ENCODE assay signal across 30 mouse cellular contexts in the genomic region with DNA sequence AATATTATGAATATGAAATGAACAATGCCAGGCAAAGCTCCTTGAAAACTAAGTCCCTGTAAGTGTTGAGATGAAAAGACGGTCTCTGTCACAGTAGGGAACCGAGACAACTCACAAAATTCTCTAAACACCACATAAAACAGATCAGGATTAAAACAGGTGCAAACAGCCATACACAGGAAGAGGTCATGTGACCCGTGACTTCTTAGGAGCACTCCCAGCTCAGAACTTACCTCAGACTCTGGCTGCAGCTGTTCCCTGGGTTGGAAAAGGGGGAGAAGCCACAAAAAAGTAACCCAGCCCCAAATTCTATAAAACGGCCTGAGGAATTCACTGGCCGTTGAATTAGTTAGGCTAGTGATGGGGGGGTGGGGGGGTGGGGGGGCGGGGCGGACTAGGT. TPM values are rescaled to one million over a fixed set of nuclear protein-coding genes. Genes with fewer than 3 reads are reported as not detected.
A peak's percentile ranks its signal among the peaks of the same experiment; 100 is the strongest.
DNase-seq lines count a peak whose midpoint lies in the region; ATAC-seq and TF ChIP-seq lines count a peak whose summit lies in the region.
"Had no signal": no experiment of that assay in that cellular context is flagged by ENCODE, and none has a peak within 500 bp of the region (broad histone marks: within the 10 kb centered on the region; RNA-seq: fewer than 3 reads in every experiment).

No protein-coding gene starts in this region.

- no peaks in the 10 kb centered on the region for H3K27me3 ChIP-seq in heart, postnatal 0 days (ENCODE audit: control insufficient read depth, insufficient read depth, low read length)
- no peaks in the 10 kb centered on the region for H3K27me3 ChIP-seq in heart, embryonic 10.5 days (ENCODE audit: insufficient read depth, poor library complexity, severe bottlenecking)
- H3K27me3 ChIP-seq: embryonic facial prominence, embryonic 15.5 days; forebrain, embryonic 12.5 days; heart, embryonic 15.5 days; kidney, embryonic 15.5 days; midbrain, embryonic 13.5 days; neural tube, embryonic 15.5 days had no signal

- H3K4me1 ChIP-seq in heart, postnatal 0 days (ENCODE audit: control insufficient read depth, insufficient read depth), result peaks cover 33% of the 10 kb centered on the region
- H3K4me1 ChIP-seq in heart, embryonic 10.5 days, result peaks cover 26% of the 10 kb centered on the region
- H3K4me1 ChIP-seq: midbrain, embryonic 13.5 days had no signal

- H3K27ac ChIP-seq in heart, postnatal 0 days (ENCODE audit: low read depth), result peak overlapping the region; percentile 30; the same call in 1 of the 2 replicates
- no peak overlapping the region for H3K27ac ChIP-seq in heart, embryonic 10.5 days
- H3K27ac ChIP-seq: forebrain, embryonic 12.5 days; heart, embryonic 15.5 days; hindbrain, embryonic 14.5 days; layer of hippocampus, adult 2 months; liver, embryonic 14.5 days; macrophage; midbrain, embryonic 13.5 days; neural tube, embryonic 15.5 days had no signal

- H3K9ac ChIP-seq in heart, postnatal 0 days (replicated peaks; ENCODE audit: low read depth, low read length), result no peak overlapping the region
- H3K9ac ChIP-seq: embryonic facial prominence, embryonic 15.5 days; forebrain, embryonic 12.5 days; heart, embryonic 15.5 days; hindbrain, embryonic 14.5 days; kidney, embryonic 15.5 days; liver, embryonic 14.5 days; midbrain, embryonic 13.5 days; neural tube, embryonic 15.5 days had no signal

- no peak for TF ChIP-seq EP300 in heart, postnatal 0 days (IDR thresholded peaks at IDR 0.05; ENCODE audit: low read depth)

- WGBS in heart, postnatal 0 days, result 76% methylated on average over 7 of the region's 7 CpGs
- 73% methylated on average over 7 of the region's 7 CpGs for WGBS in heart, embryonic 10.5 days

- no peak overlapping the region for H3K4me3 ChIP-seq in heart, postnatal 0 days (ENCODE audit: low read depth, low read length)
- no peak overlapping the region for H3K4me3 ChIP-seq in heart, embryonic 10.5 days
- H3K4me3 ChIP-seq: embryonic facial prominence, embryonic 15.5 days; forebrain, embryonic 12.5 days; heart, embryonic 15.5 days; kidney, embryonic 15.5 days; layer of hippocampus, adult 2 months; midbrain, embryonic 13.5 days; neural tube, embryonic 15.5 days had no signal

- ATAC-seq in CD4-positive, CD25-positive, alpha-beta regulatory T cell, adult 4 months, result no peak
- ATAC-seq in heart, postnatal 0 days (ENCODE audit: insufficient read depth, low read depth), result no peak
- ATAC-seq: midbrain, embryonic 13.5 days had no signal

- no peak for TF ChIP-seq CTCF in heart, postnatal 0 days (IDR thresholded peaks at IDR 0.05; ENCODE audit: low read depth)

- peaks cover 29% of the 10 kb centered on the region; the same call in 1 of the 2 replicates for H3K36me3 ChIP-seq in heart, postnatal 0 days (replicated peaks; ENCODE audit: control insufficient read depth, insufficient read depth, low read length)
- peaks cover 2% of the 10 kb centered on the region; the same call in 1 of the 2 replicates for H3K36me3 ChIP-seq in heart, embryonic 10.5 days
- H3K36me3 ChIP-seq: embryonic facial prominence, embryonic 15.5 days; forebrain, embryonic 12.5 days; kidney, embryonic 15.5 days; midbrain, embryonic 13.5 days; neural tube, embryonic 15.5 days had no signal

- no peaks in the 10 kb centered on the region for H3K9me3 ChIP-seq in heart, postnatal 0 days (replicated peaks; ENCODE audit: control insufficient read depth, low read length)
- no peaks in the 10 kb centered on the region for H3K9me3 ChIP-seq in heart, embryonic 10.5 days
- H3K9me3 ChIP-seq: embryonic facial prominence, embryonic 15.5 days; forebrain, embryonic 12.5 days; heart, embryonic 15.5 days; kidney, embryonic 15.5 days; midbrain, embryonic 13.5 days; neural tube, embryonic 15.5 days had no signal

- no peak overlapping the region for H3K4me2 ChIP-seq in heart, postnatal 0 days (ENCODE audit: low read depth, low read length)
- H3K4me2 ChIP-seq: embryonic facial prominence, embryonic 15.5 days; forebrain, embryonic 12.5 days; heart, embryonic 15.5 days; hindbrain, embryonic 14.5 days; kidney, embryonic 15.5 days; midbrain, embryonic 13.5 days; neural tube, embryonic 15.5 days had no signal

- DNase-seq in CD4-positive, CD25-positive, alpha-beta regulatory T cell, adult 2 months (ENCODE audit: low read depth, low spot score), result peak; percentile 10
- no peak for DNase-seq in heart, postnatal 0 days (ENCODE audit: low spot score)
- no peak for DNase-seq in heart, embryonic 10.5 days (ENCODE audit: low spot score)
- DNase-seq in thymus, postnatal 0 days (ENCODE audit: low spot score), result peak; percentile 83
- DNase-seq in thymus, postnatal 4 days, result peak; percentile 41
- no peak for DNase-seq in urinary bladder, postnatal 36 days (ENCODE audit: low spot score in 2 of 2)
- no peak for DNase-seq in cerebellum, postnatal 10 days
- DNase-seq: adrenal gland, postnatal 25 days; cerebellum, adult 18-20 months; cerebellum, postnatal 14 days; gastrocnemius, postnatal 14 days; kidney, adult 18-20 months; kidney, postnatal 36 days; liver; lung, adult 2 months; lung, postnatal 10 days; right cerebral cortex, postnatal 4 days had no signal

RNA-seq across cellular contexts. Expression of a gene that starts 22.0 kb away (rescaled TPM):
- under 1 TPM; 0.35 to 0.71 TPM for polyA plus RNA-seq in CD4-positive, CD25-positive, alpha-beta regulatory T cell, adult 4 months (2017; shearing (Covaris generic))
- 196 and 240 TPM in 2 replicates for total RNA-seq in heart, postnatal 0 days (2014; rRNA removed; ENCODE audit: low replicate concordance)
- polyA plus RNA-seq in heart, postnatal 0 days (2015; fragmentation: Nextera tagmentation; extraction: Ambion mirVana), result 301 and 341 TPM in 2 replicates
- polyA plus RNA-seq in heart, embryonic 10.5 days (2016; fragmentation: Nextera tagmentation; extraction: Ambion mirVana), result 23.4 and 38.5 TPM in 2 replicates
- 12.6 and 14.2 TPM in 2 replicates for polyA plus RNA-seq in thymus, postnatal 0 days (2015; fragmentation: Nextera tagmentation; extraction: Ambion mirVana)
- total RNA-seq: granulocyte monocyte progenitor cell, adult 5-6 weeks; megakaryocyte-erythroid progenitor cell, adult 5-6 weeks had no signal
- polyA plus RNA-seq: macrophage had no signal

Comparison
In these comparisons a context has a peak if more than half of its experiments do, and no peak if none do; other contexts are left out.
1. DNase-seq: peak in CD4-positive, CD25-positive, alpha-beta regulatory T cell, adult 2 months (single experiment), thymus, postnatal 0 days (single experiment) and thymus, postnatal 4 days (single experiment); none in heart, postnatal 0 days (single experiment), heart, embryonic 10.5 days (single experiment), urinary bladder, postnatal 36 days (0 of 2) and cerebellum, postnatal 10 days (0 of 2).